Mouse (Mus musculus): ENCODE measurements around the gene Snap25. TPM values are rescaled to one million over a fixed set of nuclear protein-coding genes. Genes with fewer than 3 reads are reported as not detected.

Snap25 gene
- polyA plus RNA-seq, 1 experiment, result 956 TPM

- Histone ChIP-seq H3K4me1 (ENCODE audit: control insufficient read depth, insufficient read depth, low read length) (peaks cover 3% of the 10 kb centered on the region), H3K4me3 (ENCODE audit: insufficient read depth, low read depth, low read length) (no peak overlapping the region), H3K27ac (ENCODE audit: insufficient read depth, low read depth, low read length) (no peak overlapping the region)
- WGBS, result 19% methylated on average over 4 of the region's 4 CpGs
- TF ChIP-seq CTCF (IDR thresholded peaks at IDR 0.05; ENCODE audit: insufficient read depth, low read depth, low read length), result no peak
- TF ChIP-seq POLR2A (IDR thresholded peaks at IDR 0.05; ENCODE audit: insufficient read depth, low read depth, low read length), result no peak
Observed at GRCm38 (mm10) chr2:136788379-136788778, 75.1 kb downstream of the Snap25 start.

- Histone ChIP-seq H3K4me1 (ENCODE audit: control insufficient read depth, insufficient read depth, low read length) (peaks cover 3% of the 10 kb centered on the region), H3K4me3 (ENCODE audit: insufficient read depth, low read depth, low read length) (no peak overlapping the region), H3K27ac (ENCODE audit: insufficient read depth, low read depth, low read length) (peak overlapping the region; percentile 20; the same call in 1 of the 2 replicates)
- TF ChIP-seq CTCF (IDR thresholded peaks at IDR 0.05; ENCODE audit: insufficient read depth, low read depth, low read length), result no peak
- TF ChIP-seq POLR2A (IDR thresholded peaks at IDR 0.05; ENCODE audit: insufficient read depth, low read depth, low read length), result no peak
- WGBS, result 26% methylated on average over 1 of the region's 1 CpGs
Observed at GRCm38 (mm10) chr2:136796518-136796917, 83.3 kb downstream of the Snap25 start.

GRCm38 (mm10) chr2:136798887-136799430 is 85.7 kb downstream of the Snap25 start:
- 26% methylated on average over 2 of the region's 2 CpGs for WGBS
- Histone ChIP-seq H3K4me3 (ENCODE audit: insufficient read depth, low read depth, low read length) (no peak overlapping the region), H3K27ac (ENCODE audit: insufficient read depth, low read depth, low read length) (peak overlapping the region; percentile 98), H3K4me1 (ENCODE audit: control insufficient read depth, insufficient read depth, low read length) (peaks cover 6% of the 10 kb centered on the region)
- TF ChIP-seq POLR2A (IDR thresholded peaks at IDR 0.05; ENCODE audit: insufficient read depth, low read depth, low read length) (no peak), CTCF (IDR thresholded peaks at IDR 0.05; ENCODE audit: insufficient read depth, low read depth, low read length) (no peak)

- no peak overlapping the region for H3K4me3 ChIP-seq (ENCODE audit: insufficient read depth, low read depth, low read length)
- TF ChIP-seq CTCF (IDR thresholded peaks at IDR 0.05; ENCODE audit: insufficient read depth, low read depth, low read length), result no peak
- TF ChIP-seq POLR2A (IDR thresholded peaks at IDR 0.05; ENCODE audit: insufficient read depth, low read depth, low read length), result no peak
- H3K4me1 ChIP-seq (ENCODE audit: control insufficient read depth, insufficient read depth, low read length), result peaks cover 8% of the 10 kb centered on the region
- no peak overlapping the region for H3K27ac ChIP-seq (ENCODE audit: insufficient read depth, low read depth, low read length)
Observed at GRCm38 (mm10) chr2:136801102-136801501, 87.8 kb downstream of the Snap25 start.

GRCm38 (mm10) chr2:136802076-136802475 is 88.8 kb downstream of the Snap25 start:
- no peak overlapping the region for H3K4me3 ChIP-seq (ENCODE audit: insufficient read depth, low read depth, low read length)
- peaks cover 8% of the 10 kb centered on the region for H3K4me1 ChIP-seq (ENCODE audit: control insufficient read depth, insufficient read depth, low read length)
- TF ChIP-seq CTCF (IDR thresholded peaks at IDR 0.05; ENCODE audit: insufficient read depth, low read depth, low read length), result no peak
- no peak for TF ChIP-seq POLR2A (IDR thresholded peaks at IDR 0.05; ENCODE audit: insufficient read depth, low read depth, low read length)
- H3K27ac ChIP-seq (ENCODE audit: insufficient read depth, low read depth, low read length), result no peak overlapping the region
- WGBS, result 77% methylated on average over 3 of the region's 3 CpGs

GRCm38 (mm10) chr2:136803142-136803541 is 89.9 kb downstream of the Snap25 start:
- 59% methylated on average over 7 of the region's 7 CpGs for WGBS
- Histone ChIP-seq H3K4me1 (ENCODE audit: control insufficient read depth, insufficient read depth, low read length) (peaks cover 8% of the 10 kb centered on the region), H3K27ac (ENCODE audit: insufficient read depth, low read depth, low read length) (no peak overlapping the region), H3K4me3 (ENCODE audit: insufficient read depth, low read depth, low read length) (no peak overlapping the region)
- TF ChIP-seq POLR2A (IDR thresholded peaks at IDR 0.05; ENCODE audit: insufficient read depth, low read depth, low read length) (no peak), CTCF (IDR thresholded peaks at IDR 0.05; ENCODE audit: insufficient read depth, low read depth, low read length) (no peak)

- Histone ChIP-seq H3K4me1 (ENCODE audit: control insufficient read depth, insufficient read depth, low read length) (peaks cover 3% of the 10 kb centered on the region), H3K27ac (ENCODE audit: insufficient read depth, low read depth, low read length) (no peak overlapping the region), H3K4me3 (ENCODE audit: insufficient read depth, low read depth, low read length) (no peak overlapping the region)
- WGBS, result 56% methylated on average over 8 of the region's 8 CpGs
- no peak for TF ChIP-seq POLR2A (IDR thresholded peaks at IDR 0.05; ENCODE audit: insufficient read depth, low read depth, low read length)
- no peak for TF ChIP-seq CTCF (IDR thresholded peaks at IDR 0.05; ENCODE audit: insufficient read depth, low read depth, low read length)
Observed at GRCm38 (mm10) chr2:136807992-136808726, 94.9 kb downstream of the Snap25 start.

GRCm38 (mm10) chr2:136811331-136811730 is 98.1 kb downstream of the Snap25 start:
- Histone ChIP-seq H3K4me3 (ENCODE audit: insufficient read depth, low read depth, low read length) (no peak overlapping the region), H3K27ac (ENCODE audit: insufficient read depth, low read depth, low read length) (no peak overlapping the region), H3K4me1 (ENCODE audit: control insufficient read depth, insufficient read depth, low read length) (no peaks in the 10 kb centered on the region)
- WGBS, result 100% methylated on average over 1 of the region's 1 CpGs
- TF ChIP-seq CTCF (IDR thresholded peaks at IDR 0.05; ENCODE audit: insufficient read depth, low read depth, low read length) (no peak), POLR2A (IDR thresholded peaks at IDR 0.05; ENCODE audit: insufficient read depth, low read depth, low read length) (no peak)

- no peak overlapping the region for H3K4me3 ChIP-seq (ENCODE audit: insufficient read depth, low read depth, low read length)
- TF ChIP-seq CTCF (IDR thresholded peaks at IDR 0.05; ENCODE audit: insufficient read depth, low read depth, low read length) (no peak), POLR2A (IDR thresholded peaks at IDR 0.05; ENCODE audit: insufficient read depth, low read depth, low read length) (no peak)
- H3K4me1 ChIP-seq (ENCODE audit: control insufficient read depth, insufficient read depth, low read length), result no peaks in the 10 kb centered on the region
- WGBS, result 41% methylated on average over 9 of the region's 9 CpGs
- H3K27ac ChIP-seq (ENCODE audit: insufficient read depth, low read depth, low read length), result no peak overlapping the region
Observed at GRCm38 (mm10) chr2:136816717-136817400, 103.6 kb downstream of the Snap25 start.
